Mouse (Mus musculus) c-Kit-positive CD71-negative TER-119-negative erythroid progenitor cells, embryonic 14.5 days (primary cell): ENCODE data around the gene Rasgef1b.
A peak's percentile ranks its signal among the peaks of the same experiment; 100 is the strongest.

Experiments used
- DNase-seq: peaks from one replicate; pipeline ENCODE4 v3.0.0-alpha.2; 2013; ENCODE audit warnings: low read depth

Gene Rasgef1b

DNA sequence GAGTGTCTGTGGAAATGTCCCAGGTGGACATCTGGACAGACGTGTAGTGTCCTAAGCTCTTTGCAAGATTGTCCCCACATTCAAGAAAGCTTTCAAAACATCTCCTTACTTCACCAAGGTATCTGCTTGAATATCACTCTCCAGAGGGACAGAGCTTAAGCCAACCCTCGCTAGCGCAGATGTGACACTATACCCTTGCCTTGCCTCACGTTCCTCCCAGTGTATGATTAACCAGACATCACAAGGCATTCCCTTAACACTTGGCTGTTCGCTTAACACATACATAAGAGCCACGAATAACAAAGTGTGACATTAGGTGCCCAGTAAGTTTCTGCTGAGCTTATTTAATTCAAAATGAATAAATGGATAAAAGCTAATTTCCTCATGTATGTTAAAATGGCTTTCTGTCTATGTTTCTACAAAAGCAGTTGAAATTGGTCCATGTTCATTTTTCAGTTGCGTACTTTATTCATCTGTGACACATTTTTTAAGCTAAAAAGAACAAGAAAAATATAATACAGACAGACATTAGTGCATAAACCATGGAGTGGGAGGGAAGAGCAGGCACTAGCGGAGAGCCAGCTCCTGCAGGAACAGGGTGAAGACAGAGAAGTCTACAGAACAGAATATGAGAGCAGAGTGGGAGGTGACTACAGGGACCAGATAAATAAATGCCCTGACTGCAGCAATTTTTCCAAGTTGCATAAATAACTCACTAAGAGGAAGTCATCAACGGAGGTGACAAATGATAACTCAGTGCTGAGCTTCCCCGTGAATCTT lies 126.4 kb downstream of the Rasgef1b start:
- no peak for DNase-seq

DNA sequence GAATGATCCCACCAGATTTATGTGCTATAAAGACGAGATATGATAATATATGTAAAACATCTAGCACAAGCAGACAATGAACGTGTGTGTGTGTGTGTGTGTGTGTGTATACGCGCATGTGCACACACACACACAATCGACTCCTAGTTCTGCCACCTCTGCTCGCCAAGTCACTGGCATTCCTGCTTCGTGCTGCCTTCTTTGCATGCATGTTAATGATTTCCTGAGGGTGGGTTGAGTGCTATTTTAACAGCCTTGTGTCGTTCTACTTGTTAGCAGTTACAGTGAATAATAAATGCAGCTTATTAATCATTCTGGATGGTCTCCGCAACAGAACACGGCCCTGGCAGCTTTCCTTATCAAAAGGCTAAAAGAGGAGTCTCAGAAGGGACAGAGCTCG lies 129.5 kb downstream of the Rasgef1b start:
- DNase-seq = no peak

DNA sequence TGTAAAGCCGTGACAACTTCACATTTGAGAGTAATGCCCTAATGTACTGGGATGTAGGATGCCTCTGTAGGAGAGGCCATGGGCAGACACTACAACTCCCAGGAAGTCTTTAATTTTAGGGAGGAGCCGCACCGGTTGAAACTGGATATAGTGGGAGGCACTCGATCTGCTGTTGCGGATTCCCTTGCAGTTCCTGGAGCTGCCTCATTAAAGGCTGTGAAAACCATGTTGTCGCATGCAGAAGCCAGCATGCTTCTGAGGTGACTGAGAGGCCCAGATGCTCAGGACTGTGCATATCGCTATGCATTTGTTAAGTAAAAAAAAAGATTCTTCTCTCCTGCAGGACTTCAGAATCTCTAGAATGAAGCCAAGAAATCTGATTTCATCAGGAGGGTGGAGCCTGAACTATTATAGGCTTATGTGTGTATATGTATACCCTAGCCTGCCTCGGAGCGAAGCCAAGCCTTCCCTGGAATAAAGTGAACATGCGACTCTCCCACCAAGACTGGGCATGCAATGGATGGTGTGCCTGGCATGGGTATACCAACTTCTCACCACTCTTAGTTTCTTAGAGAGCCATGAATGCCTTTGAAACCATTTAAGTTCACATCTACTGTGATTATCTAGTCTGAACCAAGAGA lies 130.3 kb downstream of the Rasgef1b start:
- DNase-seq = no peak

DNA sequence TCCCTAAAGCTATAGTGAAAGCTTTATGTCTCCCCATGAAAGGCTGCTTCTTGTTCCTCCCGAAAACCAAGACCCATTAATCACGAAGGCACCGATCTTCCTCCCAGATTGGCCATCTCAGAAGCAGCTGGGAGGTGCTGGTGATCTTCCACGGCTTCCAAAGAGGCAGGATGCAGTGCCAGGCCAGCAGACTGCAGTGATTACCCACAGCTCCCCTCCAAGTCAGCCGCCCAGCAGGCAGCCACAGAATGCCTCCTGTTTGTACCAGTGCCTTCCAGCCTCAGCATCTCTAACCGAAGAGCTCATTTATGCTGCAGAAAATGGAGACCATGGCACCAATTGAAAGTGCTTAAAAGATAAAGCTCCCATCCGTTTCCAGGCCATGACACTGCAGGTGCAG lies 131.2 kb downstream of the Rasgef1b start:
- DNase-seq = no peak

DNA sequence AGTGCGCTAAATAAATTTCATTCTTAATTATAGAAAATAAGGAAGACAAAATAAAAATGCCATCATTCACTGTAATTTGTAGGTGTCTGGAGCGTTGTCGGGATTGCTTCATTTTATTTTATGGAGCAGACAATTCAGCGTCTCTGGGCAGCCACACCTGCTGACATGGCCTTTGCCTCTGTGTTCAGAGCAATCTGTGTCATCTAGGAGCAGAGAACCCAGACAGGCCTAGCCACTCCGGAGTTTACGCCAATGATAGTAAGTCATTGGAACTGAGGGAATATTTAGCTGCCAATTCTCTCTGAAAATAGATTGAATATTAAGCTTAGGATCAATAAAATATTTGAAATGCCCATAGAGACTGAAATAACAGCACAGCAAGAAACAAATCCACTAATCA lies 137.5 kb downstream of the Rasgef1b start:
- no peak for DNase-seq

DNA sequence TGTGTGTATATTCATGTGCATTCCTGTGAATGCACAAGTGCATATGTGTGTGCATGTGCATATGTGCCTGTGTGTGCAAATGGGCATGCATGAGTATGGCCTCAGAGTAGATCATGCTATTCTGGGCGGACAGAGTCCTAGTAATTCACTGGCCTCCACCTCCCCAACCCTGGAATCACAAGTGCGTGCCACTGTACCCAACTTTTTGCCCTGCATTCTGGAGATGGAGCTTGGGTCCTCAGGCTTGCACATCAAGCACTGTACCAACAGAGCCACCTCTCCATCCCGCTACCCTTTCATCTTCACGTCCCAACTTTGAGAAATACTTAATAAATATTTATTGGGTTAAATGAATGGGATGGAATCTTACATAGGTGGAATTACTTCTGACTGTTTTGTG lies 138.3 kb downstream of the Rasgef1b start:
- DNase-seq = no peak

DNA sequence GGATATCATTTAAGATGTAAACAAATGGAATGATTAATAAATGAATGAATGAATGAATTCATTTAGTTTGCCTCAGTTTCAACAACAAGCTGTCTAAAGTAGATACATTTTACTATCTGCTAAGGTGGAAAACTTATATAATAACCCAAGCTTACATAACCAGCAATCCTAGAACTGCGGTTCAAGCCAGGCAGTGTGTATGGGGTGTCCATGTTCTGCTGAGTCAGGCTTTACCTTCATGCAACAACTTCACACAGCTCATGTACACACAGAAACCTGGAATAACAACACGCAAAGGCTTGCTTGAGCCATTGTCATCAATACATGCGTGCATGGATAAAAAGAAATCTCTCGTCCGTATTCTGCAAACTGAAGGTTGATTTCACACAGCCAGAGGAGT lies 140.9 kb downstream of the Rasgef1b start:
- DNase-seq = no peak

GRCm38 (mm10) chr5:99587589-99587988 lies 141.3 kb downstream of the Rasgef1b start:
- no peak for DNase-seq

DNA sequence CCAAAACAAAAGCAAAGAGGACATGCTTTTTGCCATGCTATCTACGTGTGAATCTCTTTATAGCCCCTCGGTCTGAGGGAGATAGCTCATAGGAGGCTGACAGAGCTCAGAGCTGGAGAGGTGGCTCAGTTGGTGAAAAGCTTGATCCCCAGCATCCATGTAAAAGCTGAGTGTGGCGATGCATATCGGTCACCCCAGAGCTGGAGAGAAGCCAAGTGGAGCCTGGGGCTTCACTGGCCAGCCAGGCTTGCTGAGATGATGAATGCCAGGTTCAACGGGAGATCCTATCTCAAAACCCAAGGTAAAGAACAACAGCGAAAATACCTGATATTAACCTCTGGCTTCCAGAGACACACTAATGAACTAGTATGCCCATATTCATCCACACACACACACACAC lies 142.6 kb downstream of the Rasgef1b start:
- no peak for DNase-seq

- no peak for DNase-seq
Observed at GRCm38 (mm10) chr5:99585166-99585898, 143.5 kb downstream of the Rasgef1b start.

DNA sequence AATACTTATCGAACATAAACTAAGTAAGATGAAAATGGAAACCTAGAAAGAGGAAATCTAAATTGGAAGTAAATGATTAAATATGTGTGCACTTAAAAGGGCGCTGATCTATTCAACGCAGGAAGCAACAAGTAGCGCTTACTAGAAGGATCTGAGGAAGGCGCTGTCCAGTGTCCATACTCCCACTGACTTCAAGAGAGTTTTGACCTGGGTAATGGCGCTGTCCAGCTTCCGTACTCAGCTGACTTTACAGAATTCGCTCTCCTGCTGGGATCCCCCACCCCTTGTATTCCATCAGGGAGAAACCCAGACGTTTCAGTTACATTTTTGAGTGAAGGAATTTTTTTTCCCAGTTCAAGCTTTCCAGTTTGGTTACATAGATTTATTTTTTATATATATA lies 144.6 kb downstream of the Rasgef1b start:
- no peak for DNase-seq

GRCm38 (mm10) chr5:99582055-99582454 lies 146.8 kb downstream of the Rasgef1b start:
- DNase-seq = no peak

DNA sequence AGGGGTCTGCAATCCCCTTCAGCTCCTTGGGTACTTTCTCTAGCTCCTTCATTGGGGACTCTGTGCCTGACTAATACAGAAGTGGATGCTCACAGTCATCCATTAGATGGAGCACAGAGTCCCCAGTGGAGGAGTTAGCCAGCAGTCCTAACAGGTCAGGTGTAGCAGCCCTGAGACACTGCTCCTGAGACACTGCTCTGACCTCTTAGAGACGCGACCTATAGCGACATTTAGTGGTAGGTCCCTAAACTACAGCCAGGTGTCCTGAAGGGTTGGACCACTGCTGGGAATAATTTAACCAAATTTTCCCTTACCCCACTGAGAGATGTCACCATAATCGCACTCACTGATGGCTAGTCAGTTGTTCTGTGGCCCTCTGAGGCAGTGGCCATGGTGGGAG lies 150.2 kb downstream of the Rasgef1b start:
- peak; percentile 32 for DNase-seq

- no peak for DNase-seq
Observed at GRCm38 (mm10) chr5:99575897-99576296, 153.0 kb downstream of the Rasgef1b start.

- DNase-seq = no peak
Observed at GRCm38 (mm10) chr5:99564501-99565323, 164.2 kb downstream of the Rasgef1b start.

DNA sequence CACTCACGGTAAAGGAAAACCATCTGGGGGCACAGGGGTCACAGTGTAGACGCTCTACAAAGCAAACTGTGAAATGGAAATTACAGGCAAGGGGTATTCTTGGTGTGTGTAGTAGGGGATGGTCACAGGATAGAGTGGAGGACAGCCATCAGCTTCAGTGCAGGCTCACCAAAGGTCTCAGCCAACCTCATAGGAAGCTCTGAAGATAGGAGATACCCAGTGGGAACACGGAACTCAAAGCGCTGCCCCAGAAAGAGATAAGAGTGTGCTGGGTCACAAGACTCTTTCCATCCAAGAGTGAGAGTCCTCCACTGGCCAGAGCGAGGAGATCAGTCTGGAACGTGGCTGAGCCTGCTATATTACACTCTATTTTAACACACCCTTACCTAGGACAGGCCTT lies 166.8 kb downstream of the Rasgef1b start:
- no peak for DNase-seq

DNA sequence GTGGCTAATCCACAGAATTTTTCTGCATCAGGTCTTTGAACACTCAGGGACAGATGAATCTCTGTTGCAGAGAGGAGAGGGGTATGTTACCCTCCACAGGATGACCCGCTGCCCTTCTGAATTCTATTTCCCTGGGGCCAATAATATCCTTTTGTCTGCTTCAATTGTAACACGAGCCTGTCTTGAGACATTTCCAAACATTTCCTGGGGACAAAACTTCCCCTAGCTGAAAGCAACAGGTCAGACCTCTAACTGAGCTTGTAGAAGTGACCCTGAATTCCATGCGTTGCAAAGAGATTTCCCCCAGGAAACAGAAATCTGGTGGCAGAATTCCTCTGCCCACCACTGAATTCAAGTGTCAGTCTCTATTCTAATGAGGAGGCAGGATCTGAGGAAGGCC lies 169.1 kb downstream of the Rasgef1b start:
- DNase-seq = no peak

DNA sequence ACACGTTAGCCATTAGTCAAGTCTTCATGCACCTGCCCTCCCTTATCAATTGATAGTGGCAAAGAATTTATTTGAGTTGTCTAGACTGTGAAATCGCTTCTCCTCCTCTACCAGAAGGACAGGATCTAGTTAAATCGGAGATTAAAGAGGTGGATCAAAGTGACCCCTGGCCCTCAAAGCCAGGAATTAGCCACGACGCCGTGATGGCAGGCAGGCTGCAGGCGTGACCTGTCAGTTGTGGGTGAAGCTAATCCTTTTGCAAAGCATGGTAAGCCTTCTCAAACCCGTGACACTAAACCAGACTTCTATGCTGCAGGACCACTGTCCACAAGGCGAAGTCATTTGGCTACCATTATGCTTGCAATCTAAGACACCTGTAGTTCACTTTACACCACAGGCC lies 170.6 kb downstream of the Rasgef1b start:
- no peak for DNase-seq

DNA sequence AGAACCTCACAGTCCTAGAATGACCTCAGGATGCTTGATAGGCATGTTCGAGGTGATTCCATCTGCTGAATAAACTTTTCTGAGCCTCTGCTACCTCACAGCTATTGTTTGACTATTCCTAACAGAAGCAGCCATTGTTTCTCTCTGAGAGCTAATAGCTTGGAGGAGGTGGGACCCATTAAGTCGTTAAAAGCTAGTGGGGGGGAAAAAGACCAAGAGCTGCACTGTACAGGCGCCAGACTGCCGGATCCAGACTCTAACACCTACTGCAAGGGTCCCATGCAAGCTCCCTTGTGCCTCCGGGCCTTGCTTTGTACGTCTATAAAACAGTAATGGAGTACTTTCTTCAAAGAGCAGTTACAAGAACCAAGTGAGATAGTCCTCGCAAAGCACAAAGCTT lies 176.2 kb downstream of the Rasgef1b start:
- no peak for DNase-seq

GRCm38 (mm10) chr5:99544664-99545494 lies 184.0 kb downstream of the Rasgef1b start:
- DNase-seq = no peak

GRCm38 (mm10) chr5:99541999-99542765 lies 186.7 kb downstream of the Rasgef1b start:
- DNase-seq = no peak
